Mouse (Mus musculus): Measurements from ENCODE around the gene Kcnh6. TPM values are rescaled to one million over a fixed set of nuclear protein-coding genes. Genes with fewer than 3 reads are reported as not detected.

Kcnh6 gene
- polyA plus RNA-seq, 1 experiment from 2014 or later: 0.36 TPM

GRCm38 (mm10) chr11:105978232-105978631 lies 29.7 kb upstream of the Kcnh6 start:
- 81% methylated on average over 2 of the region's 2 CpGs for WGBS
- Histone ChIP-seq H3K9ac (replicated peaks) (no peak overlapping the region), H3K9me3 (no peaks in the 10 kb centered on the region), H3K4me3 (replicated peaks) (no peak overlapping the region), H3K27me3 (peaks cover 12% of the 10 kb centered on the region; the same call in 1 of the 2 replicates), H3K4me1 (replicated peaks) (no peaks in the 10 kb centered on the region), H3K4me2 (no peak overlapping the region), H3K36me3 (no peaks in the 10 kb centered on the region), H3K27ac (no peak overlapping the region)
- no peak for ATAC-seq (ENCODE audit: insufficient number of reproducible peaks, insufficient read depth, low FRiP score, low TSS enrichment, low read depth)

DNA sequence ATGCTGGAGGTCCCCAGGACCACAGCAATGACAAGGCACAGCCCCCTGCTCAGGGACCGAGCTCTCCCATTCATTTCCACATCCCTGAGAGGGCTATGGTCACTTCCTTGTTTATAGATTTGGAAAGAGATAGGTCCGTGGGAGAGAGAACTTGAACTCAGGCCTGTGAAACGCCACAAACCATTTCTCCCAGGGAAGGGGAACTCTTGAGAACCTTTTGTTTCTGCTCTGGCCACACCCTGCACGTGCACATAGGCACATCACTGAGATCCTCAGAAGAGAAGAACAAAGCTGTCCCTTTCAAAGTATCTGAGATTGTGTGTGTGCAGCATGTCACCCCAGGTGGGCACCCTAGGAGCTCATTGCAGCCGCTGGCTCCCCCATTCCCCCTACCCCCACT lies 29.3 kb upstream of the Kcnh6 start:
- Histone ChIP-seq H3K4me2 (no peak overlapping the region), H3K27me3 (peaks cover 12% of the 10 kb centered on the region; the same call in 1 of the 2 replicates), H3K4me1 (replicated peaks) (no peaks in the 10 kb centered on the region), H3K27ac (no peak overlapping the region), H3K9ac (replicated peaks) (no peak overlapping the region), H3K9me3 (no peaks in the 10 kb centered on the region), H3K36me3 (no peaks in the 10 kb centered on the region), H3K4me3 (replicated peaks) (no peak overlapping the region)
- WGBS: 70% methylated on average over 5 of the region's 5 CpGs
- no peak for ATAC-seq (ENCODE audit: insufficient number of reproducible peaks, insufficient read depth, low FRiP score, low TSS enrichment, low read depth)

DNA sequence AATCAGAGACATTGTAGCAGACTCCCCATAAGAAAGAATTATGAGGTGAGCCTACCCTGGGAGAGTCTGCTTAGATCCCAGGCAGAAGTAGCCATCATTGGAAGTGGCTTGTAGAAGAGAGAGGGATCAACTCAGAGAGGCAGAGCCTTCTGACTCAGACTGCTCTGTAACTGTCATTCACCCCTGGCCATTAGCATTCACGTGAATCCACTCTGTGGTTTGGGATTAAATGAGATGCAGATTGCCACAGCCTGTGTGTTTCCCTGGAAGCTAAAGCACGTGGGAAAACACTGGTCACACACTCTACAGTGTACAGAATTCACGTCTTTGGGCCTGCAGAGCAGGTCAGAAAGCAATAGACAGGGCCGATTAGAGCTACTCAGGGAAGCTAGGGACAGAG lies 23.5 kb upstream of the Kcnh6 start:
- Histone ChIP-seq H3K9ac (replicated peaks) (no peak overlapping the region), H3K4me3 (replicated peaks) (no peak overlapping the region), H3K4me2 (no peak overlapping the region), H3K9me3 (no peaks in the 10 kb centered on the region), H3K36me3 (no peaks in the 10 kb centered on the region), H3K27me3 (no peaks in the 10 kb centered on the region), H3K27ac (no peak overlapping the region), H3K4me1 (replicated peaks) (no peaks in the 10 kb centered on the region)
- no peak for ATAC-seq (ENCODE audit: insufficient number of reproducible peaks, insufficient read depth, low FRiP score, low TSS enrichment, low read depth)
- WGBS: 64% methylated on average over 4 of the region's 4 CpGs

DNA sequence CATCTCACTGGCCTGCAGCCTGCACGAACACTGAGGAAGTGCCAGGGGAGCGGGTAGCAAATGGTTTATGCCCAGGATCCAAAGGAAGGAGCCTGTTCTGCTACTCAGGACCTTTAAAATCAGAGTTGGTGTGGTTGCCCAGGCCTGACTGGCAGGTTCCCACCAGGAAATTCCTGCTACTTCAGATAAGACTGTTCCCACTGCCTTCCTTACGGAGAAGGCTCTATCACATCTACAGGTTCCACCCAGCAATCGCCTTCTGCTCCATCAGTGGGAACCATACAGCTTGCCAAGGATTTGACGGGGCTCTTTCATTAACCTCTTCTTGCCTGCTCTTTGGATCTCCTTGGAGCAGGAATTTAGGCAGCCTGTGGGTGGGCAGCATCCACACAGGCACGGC lies 20.5 kb upstream of the Kcnh6 start:
- no peak overlapping the region for H3K9ac ChIP-seq (replicated peaks)
- H3K4me1 ChIP-seq (replicated peaks): no peaks in the 10 kb centered on the region
- no peak overlapping the region for H3K4me2 ChIP-seq
- no peak overlapping the region for H3K4me3 ChIP-seq (replicated peaks)
- no peak for ATAC-seq (ENCODE audit: insufficient number of reproducible peaks, insufficient read depth, low FRiP score, low TSS enrichment, low read depth)
- no peaks in the 10 kb centered on the region for H3K9me3 ChIP-seq
- 77% methylated on average over 6 of the region's 6 CpGs for WGBS
- H3K36me3 ChIP-seq: no peaks in the 10 kb centered on the region
- no peak overlapping the region for H3K27ac ChIP-seq
- H3K27me3 ChIP-seq: no peaks in the 10 kb centered on the region

DNA sequence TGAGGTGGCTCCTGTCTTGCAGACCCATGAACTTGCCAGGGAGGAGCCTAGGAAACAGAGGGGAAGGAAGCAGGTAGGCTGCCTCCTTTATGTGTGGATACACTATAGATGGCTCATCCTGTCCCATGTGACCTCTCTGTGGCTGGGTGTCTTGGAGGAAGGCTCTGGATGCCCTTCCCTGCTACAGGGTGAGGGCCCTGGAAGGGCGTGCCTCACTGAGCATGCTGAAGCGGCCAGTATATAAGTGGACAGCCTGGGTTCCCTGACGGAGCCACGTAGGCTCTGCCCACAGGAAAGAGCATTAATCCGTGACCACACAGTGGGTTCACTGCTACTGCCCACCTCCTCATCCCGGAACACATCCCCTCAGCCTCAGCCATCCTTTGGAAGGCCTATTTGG lies 18.5 kb upstream of the Kcnh6 start:
- Histone ChIP-seq H3K27ac (no peak overlapping the region), H3K9ac (replicated peaks) (no peak overlapping the region), H3K4me2 (no peak overlapping the region), H3K4me1 (replicated peaks) (no peaks in the 10 kb centered on the region), H3K4me3 (replicated peaks) (no peak overlapping the region), H3K27me3 (no peaks in the 10 kb centered on the region), H3K36me3 (no peaks in the 10 kb centered on the region), H3K9me3 (no peaks in the 10 kb centered on the region)
- ATAC-seq (ENCODE audit: insufficient number of reproducible peaks, insufficient read depth, low FRiP score, low TSS enrichment, low read depth): no peak
- WGBS: 80% methylated on average over 6 of the region's 6 CpGs

- Histone ChIP-seq H3K27me3 (no peaks in the 10 kb centered on the region), H3K9ac (replicated peaks) (no peak overlapping the region), H3K36me3 (no peaks in the 10 kb centered on the region), H3K27ac (no peak overlapping the region), H3K4me1 (replicated peaks) (no peaks in the 10 kb centered on the region), H3K4me2 (no peak overlapping the region), H3K4me3 (replicated peaks) (no peak overlapping the region), H3K9me3 (no peaks in the 10 kb centered on the region)
- 60% methylated on average over 2 of the region's 2 CpGs for WGBS
- ATAC-seq (ENCODE audit: insufficient number of reproducible peaks, insufficient read depth, low FRiP score, low TSS enrichment, low read depth): no peak
Observed at GRCm38 (mm10) chr11:105990231-105990630, 17.7 kb upstream of the Kcnh6 start.

- no peak within 1 kb of the TSS for H3K4me3 ChIP-seq (replicated peaks)
- no peaks in the 10 kb centered on the region for H3K36me3 ChIP-seq
- no peaks in the 10 kb centered on the region for H3K27me3 ChIP-seq
- H3K9ac ChIP-seq (replicated peaks): no peak within 1 kb of the TSS
- ATAC-seq (ENCODE audit: insufficient number of reproducible peaks, insufficient read depth, low FRiP score, low TSS enrichment, low read depth): no peak
- WGBS: 99% methylated on average over 3 of the region's 3 CpGs
- H3K9me3 ChIP-seq: no peaks in the 10 kb centered on the region
- no peak within 1 kb of the TSS for H3K4me2 ChIP-seq
- H3K27ac ChIP-seq: no peak within 1 kb of the TSS
- H3K4me1 ChIP-seq (replicated peaks): no peaks in the 10 kb centered on the region
Observed at GRCm38 (mm10) chr11:105994375-105994774, 13.5 kb upstream of the Kcnh6 start, which contains the start of gene Ace3. TSS of gene Ace3 (plus strand) at chr11:105994675.

DNA sequence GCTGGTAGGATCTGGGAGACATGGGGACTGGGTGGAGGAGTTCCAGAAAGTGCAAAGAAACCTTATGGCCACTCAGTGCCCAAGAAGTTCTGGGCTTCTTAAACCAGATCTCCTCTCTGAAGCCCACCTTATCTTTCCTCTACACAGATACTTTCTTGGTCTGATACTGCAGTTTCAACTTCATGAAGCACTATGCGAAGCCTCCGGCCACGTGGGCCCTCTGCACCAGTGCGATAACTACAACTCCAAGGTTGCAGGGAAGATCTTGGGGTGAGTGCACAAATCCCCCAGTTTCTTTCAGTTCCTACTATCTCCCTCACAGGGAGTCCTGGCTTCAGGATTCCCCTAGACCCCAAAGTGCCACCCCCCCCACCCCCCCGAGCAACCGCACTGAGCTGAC lies 7.9 kb upstream of the Kcnh6 start:
- H3K27ac ChIP-seq: no peak overlapping the region
- no peaks in the 10 kb centered on the region for H3K36me3 ChIP-seq
- no peak for ATAC-seq (ENCODE audit: insufficient number of reproducible peaks, insufficient read depth, low FRiP score, low TSS enrichment, low read depth)
- no peak overlapping the region for H3K9ac ChIP-seq (replicated peaks)
- WGBS: 92% methylated on average over 6 of the region's 6 CpGs
- H3K27me3 ChIP-seq: no peaks in the 10 kb centered on the region
- no peak overlapping the region for H3K4me2 ChIP-seq
- H3K4me1 ChIP-seq (replicated peaks): no peaks in the 10 kb centered on the region
- no peaks in the 10 kb centered on the region for H3K9me3 ChIP-seq
- no peak overlapping the region for H3K4me3 ChIP-seq (replicated peaks)

GRCm38 (mm10) chr11:106001718-106002117 lies 6.2 kb upstream of the Kcnh6 start:
- Histone ChIP-seq H3K4me1 (replicated peaks) (no peaks in the 10 kb centered on the region), H3K9ac (replicated peaks) (no peak overlapping the region), H3K27ac (no peak overlapping the region), H3K36me3 (no peaks in the 10 kb centered on the region), H3K4me2 (no peak overlapping the region), H3K9me3 (no peaks in the 10 kb centered on the region), H3K27me3 (no peaks in the 10 kb centered on the region), H3K4me3 (replicated peaks) (no peak overlapping the region)
- no peak for ATAC-seq (ENCODE audit: insufficient number of reproducible peaks, insufficient read depth, low FRiP score, low TSS enrichment, low read depth)
- 44% methylated on average over 4 of the region's 4 CpGs for WGBS

DNA sequence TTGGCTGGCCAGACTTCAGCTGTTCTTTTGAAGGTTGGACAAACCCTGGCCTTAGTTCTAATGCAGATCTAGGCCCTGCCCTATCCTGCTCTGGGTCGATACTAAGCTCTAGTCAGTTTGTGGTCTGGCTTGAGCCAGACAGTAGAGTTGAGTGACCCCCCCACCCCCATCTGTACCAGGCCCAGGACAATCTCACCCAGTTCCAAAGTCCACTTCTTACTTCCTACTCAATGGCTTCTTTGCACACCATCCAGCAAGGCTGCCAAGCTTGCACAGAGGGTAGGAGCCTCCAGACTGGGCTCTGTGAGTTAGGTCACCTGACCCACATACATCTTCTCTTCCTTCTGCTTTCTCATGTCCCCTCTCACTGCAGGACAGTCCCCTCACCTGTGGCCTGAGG lies 3.3 kb upstream of the Kcnh6 start:
- H3K36me3 ChIP-seq: no peaks in the 10 kb centered on the region
- H3K4me2 ChIP-seq: no peak overlapping the region
- H3K27me3 ChIP-seq: peaks cover 17% of the 10 kb centered on the region
- no peak overlapping the region for H3K4me3 ChIP-seq (replicated peaks)
- no peak overlapping the region for H3K27ac ChIP-seq
- H3K4me1 ChIP-seq (replicated peaks): peaks cover 4% of the 10 kb centered on the region
- no peak for ATAC-seq (ENCODE audit: insufficient number of reproducible peaks, insufficient read depth, low FRiP score, low TSS enrichment, low read depth)
- WGBS: 95% methylated on average over 1 of the region's 1 CpGs
- H3K9me3 ChIP-seq: no peaks in the 10 kb centered on the region
- H3K9ac ChIP-seq (replicated peaks): no peak overlapping the region

GRCm38 (mm10) chr11:106005970-106006369 lies 2.0 kb upstream of the Kcnh6 start:
- Histone ChIP-seq H3K9ac (replicated peaks) (no peak overlapping the region), H3K27ac (no peak overlapping the region), H3K36me3 (no peaks in the 10 kb centered on the region), H3K4me1 (replicated peaks) (peaks cover 4% of the 10 kb centered on the region), H3K27me3 (peaks cover 31% of the 10 kb centered on the region), H3K9me3 (no peaks in the 10 kb centered on the region), H3K4me2 (no peak overlapping the region), H3K4me3 (replicated peaks) (no peak overlapping the region)
- 64% methylated on average over 5 of the region's 5 CpGs for WGBS
- no peak for ATAC-seq (ENCODE audit: insufficient number of reproducible peaks, insufficient read depth, low FRiP score, low TSS enrichment, low read depth)

DNA sequence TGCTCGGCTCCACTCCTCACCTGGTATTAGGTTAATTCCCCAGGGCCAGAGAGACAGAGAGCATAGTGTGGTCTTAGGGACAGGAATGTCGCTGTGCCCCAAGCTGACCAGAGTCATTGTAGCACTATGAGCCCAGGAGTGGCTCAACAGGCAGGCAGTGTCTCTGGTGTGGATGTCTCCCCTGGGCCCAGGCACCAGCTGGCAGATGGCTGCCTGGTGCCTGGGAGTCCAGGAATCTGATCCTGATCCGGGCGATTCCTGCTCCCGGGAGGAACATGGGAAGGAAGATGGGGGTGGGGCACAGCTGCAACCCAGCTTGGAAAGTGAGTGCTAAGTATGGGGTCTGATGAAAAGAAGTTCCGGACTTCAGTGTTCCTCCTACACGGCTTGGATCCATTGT lies 4.8 kb downstream of the Kcnh6 start:
- ATAC-seq (ENCODE audit: insufficient number of reproducible peaks, insufficient read depth, low FRiP score, low TSS enrichment, low read depth): no peak
- Histone ChIP-seq H3K27me3 (peaks cover 46% of the 10 kb centered on the region), H3K4me2 (no peak overlapping the region), H3K27ac (no peak overlapping the region), H3K4me3 (replicated peaks) (no peak overlapping the region), H3K9me3 (no peaks in the 10 kb centered on the region), H3K4me1 (replicated peaks) (peaks cover 9% of the 10 kb centered on the region), H3K9ac (replicated peaks) (no peak overlapping the region), H3K36me3 (no peaks in the 10 kb centered on the region)
- WGBS: 44% methylated on average over 7 of the region's 7 CpGs

All from limb, embryonic 12.5 days (tissue).